Mouse (Mus musculus) liver, embryonic 15.5 days (tissue): ENCODE results near the gene Fam81a. TPM values are rescaled to one million over a fixed set of nuclear protein-coding genes. Genes with fewer than 3 reads are reported as not detected.

Experiments
- ATAC-seq: fragments of 200-750 bp; cut with Nextera tagmentation; 2 replicates; pipeline ENCODE4 v1.8.0; 2017; ENCODE audit warnings: moderate number of reproducible peaks, mild to moderate bottlenecking, moderate library complexity; ENCODE audit not compliant: insufficient read depth
- H3K27ac ChIP-seq: fragments of 300-500 bp; sonication (generic); replicated peaks from 2 replicates; pipeline ENCODE4 v1.5.1; 2015; ENCODE audit warnings: mild to moderate bottlenecking, inconsistent platforms
- H3K27me3 ChIP-seq: fragments of 300-500 bp; sonication (generic); 2 replicates; pipeline ENCODE4 v1.6.1; 2015; ENCODE audit warnings: mild to moderate bottlenecking, inconsistent platforms
- H3K36me3 ChIP-seq: fragments of 300-500 bp; sonication (generic); replicated peaks from 2 replicates; pipeline ENCODE4 v1.6.1; 2015; ENCODE audit warnings: moderate library complexity, mild to moderate bottlenecking, inconsistent platforms
- H3K4me1 ChIP-seq: fragments of 300-500 bp; sonication (generic); replicated peaks from 2 replicates; pipeline ENCODE4 v1.6.1; 2015; ENCODE audit warnings: inconsistent platforms
- H3K4me2 ChIP-seq: fragments of 300-500 bp; sonication (generic); 2 replicates; pipeline ENCODE4 v1.6.1; 2015; ENCODE audit warnings: moderate library complexity, mild to moderate bottlenecking, inconsistent platforms
- H3K4me3 ChIP-seq: fragments of 300-500 bp; sonication (generic); replicated peaks from 2 replicates; pipeline ENCODE4 v1.5.1; 2015; ENCODE audit warnings: mild to moderate bottlenecking, inconsistent platforms
- H3K9ac ChIP-seq: fragments of 300-500 bp; sonication (generic); 2 replicates; pipeline ENCODE4 v1.6.1; 2015; ENCODE audit warnings: moderate library complexity, mild to moderate bottlenecking, inconsistent platforms
- H3K9me3 ChIP-seq: fragments of 300-500 bp; sonication (generic); replicated peaks from 2 replicates; pipeline ENCODE4 v1.6.1; 2016; ENCODE audit warnings: inconsistent platforms
- WGBS: fragments of 180-500 bp; shearing (Covaris S2); methylation state at CpG from one replicate; pipeline ENCODE4 v1.1.7; 2015; ENCODE audit warnings: mixed read lengths; ENCODE audit not compliant: insufficient replicate concordance; 5-methylcytosine and 5-hydroxymethylcytosine counted together
- polyA plus RNA-seq: library from polyadenylated mRNA; unstranded; fragments of >200 nt; fragmentation: Nextera tagmentation; extraction: Ambion mirVana; gene quantifications from 2 replicates; pipeline ENCODE4 v1.2.1, GENCODE M21; 2015

Fam81a gene
- polyA plus RNA-seq, 1 experiment from 2014 or later, result 0.52 TPM

DNA sequence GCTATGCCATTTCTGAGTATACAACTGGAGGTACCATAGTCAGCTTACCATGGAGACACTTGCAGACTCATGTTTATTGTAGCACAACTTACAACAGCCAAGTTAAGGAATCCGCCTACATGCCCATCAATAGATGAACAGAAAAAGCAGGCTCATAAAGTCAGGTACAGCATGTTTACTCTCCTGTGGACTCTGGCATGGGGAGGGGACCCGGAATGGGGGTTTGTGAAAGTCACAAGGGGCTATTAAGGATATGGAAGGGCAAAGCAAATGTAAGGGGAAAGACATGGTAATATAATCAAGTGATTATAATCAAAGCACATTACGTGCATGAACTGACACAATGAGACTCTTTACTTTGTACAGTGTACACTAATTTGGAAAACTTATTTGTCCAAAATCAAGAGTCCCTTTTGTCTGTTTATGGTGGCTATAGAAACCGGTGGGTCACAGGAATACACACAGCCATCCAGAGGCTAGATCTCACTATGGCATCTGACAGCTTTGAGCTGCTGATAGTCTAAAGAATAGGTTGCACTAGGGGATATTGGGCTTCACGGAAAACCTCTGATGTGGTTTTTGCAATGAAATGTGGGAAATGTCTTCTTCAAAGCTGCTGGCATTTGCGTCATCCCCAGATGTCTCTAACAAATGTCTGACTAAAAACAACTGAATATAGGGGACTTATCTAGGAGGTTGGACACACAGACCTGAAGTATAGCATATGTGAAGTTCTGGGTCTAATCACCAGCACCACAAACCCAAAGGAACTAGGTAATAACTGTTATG is 102.6 kb downstream of the Fam81a start:
- Histone ChIP-seq H3K4me2 (no peak overlapping the region), H3K9me3 (no peaks in the 10 kb centered on the region), H3K27ac (no peak overlapping the region), H3K36me3 (no peaks in the 10 kb centered on the region), H3K27me3 (peaks cover 21% of the 10 kb centered on the region), H3K4me3 (no peak overlapping the region), H3K4me1 (peaks cover 21% of the 10 kb centered on the region), H3K9ac (no peak overlapping the region)
- 69% methylated on average over 6 of the region's 6 CpGs for WGBS
- ATAC-seq, result no peak

Other genes with a start within 250 kb of the Fam81a start
- gene Bnip2, start 153.1 kb downstream of the Fam81a start, polyA plus RNA-seq, result 42.7 and 43.5 TPM in 2 replicates
- gene Gtf2a2, start 130.0 kb downstream of the Fam81a start, polyA plus RNA-seq, result 112 and 115 TPM in 2 replicates
- gene Gcnt3, start 104.5 kb downstream of the Fam81a start, polyA plus RNA-seq, result not detected in 2 replicates
- 3.5 and 4.2 TPM in 2 replicates for gene Myo1e, start 64.8 kb upstream of the Fam81a start, polyA plus RNA-seq